Mouse (Mus musculus): ENCODE results near the gene Haus3.

DNA sequence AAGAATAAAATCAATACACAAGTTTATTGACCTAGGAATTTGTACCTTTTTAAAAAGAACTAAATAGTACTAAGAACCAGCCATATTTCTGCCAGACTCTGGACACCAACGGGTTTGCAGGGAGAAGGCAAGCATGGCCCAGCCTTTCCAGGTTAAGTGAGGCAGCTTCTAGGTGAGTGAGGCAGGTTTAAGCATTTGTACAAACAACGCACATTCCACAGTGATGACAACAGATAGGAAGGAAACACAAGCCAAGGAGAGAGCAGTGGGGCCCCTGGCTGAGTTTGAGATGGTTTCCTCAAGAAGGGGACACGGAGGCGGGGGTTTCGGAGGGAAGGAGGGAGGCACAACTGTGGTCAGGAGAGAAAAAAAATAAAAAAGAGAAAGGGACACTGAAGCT, 49.3 kb upstream of the Haus3 start:
- TF ChIP-seq CTCF (IDR thresholded peaks at IDR 0.05; ENCODE audit: control insufficient read depth, insufficient read depth, low read length) = no peak
- TF ChIP-seq POLR2A (IDR thresholded peaks at IDR 0.05; ENCODE audit: borderline replicate concordance, control insufficient read depth, low read depth, low read length) = no peak

Measured in bone marrow, adult 2 months (tissue).